Mouse (Mus musculus) limb, embryonic 11.5 days (tissue): ENCODE measurements around the gene Usp20. TPM values are rescaled to one million over a fixed set of nuclear protein-coding genes. Genes with fewer than 3 reads are reported as not detected.
A peak's percentile ranks its signal among the peaks of the same experiment; 100 is the strongest.

Experiments used
- ATAC-seq: fragments of 200-750 bp; cut with Nextera tagmentation; 2 replicates; pipeline ENCODE4 v1.8.0; 2017; ENCODE audit warnings: low read depth; ENCODE audit not compliant: insufficient number of reproducible peaks, low FRiP score, low TSS enrichment
- DNase-seq: peaks from one replicate; pipeline ENCODE4 v3.0.0-alpha.2; 2015; ENCODE audit warnings: low spot score
- H3K27ac ChIP-seq: fragments of 300-500 bp; sonication (generic); replicated peaks from 2 replicates; pipeline ENCODE4 v1.5.1; 2014; ENCODE audit warnings: low read depth, mild to moderate bottlenecking, low read length
- H3K27me3 ChIP-seq: fragments of 300-500 bp; sonication (generic); 2 replicates; pipeline ENCODE4 v1.6.1; 2014; ENCODE audit warnings: mild to moderate bottlenecking, low read length, mixed read lengths; ENCODE audit not compliant: control insufficient read depth, insufficient read depth
- H3K36me3 ChIP-seq: fragments of 300-500 bp; sonication (generic); 2 replicates; pipeline ENCODE4 v1.6.1; 2014; ENCODE audit warnings: mild to moderate bottlenecking, low read length, moderate library complexity, mixed read lengths; ENCODE audit not compliant: control insufficient read depth, insufficient read depth
- H3K4me1 ChIP-seq: fragments of 300-500 bp; sonication (generic); 2 replicates; pipeline ENCODE4 v1.6.1; 2014; ENCODE audit warnings: low read length, mixed read lengths; ENCODE audit not compliant: control insufficient read depth, insufficient read depth
- H3K4me2 ChIP-seq: fragments of 300-500 bp; sonication (generic); 2 replicates; pipeline ENCODE4 v1.6.1; 2014; ENCODE audit warnings: low read depth, mild to moderate bottlenecking, moderate library complexity; ENCODE audit not compliant: severe bottlenecking
- H3K4me3 ChIP-seq: fragments of 300-500 bp; sonication (generic); 2 replicates; pipeline ENCODE4 v1.5.1; 2014; ENCODE audit warnings: low read depth, low read length
- H3K9ac ChIP-seq: fragments of 300-500 bp; sonication (generic); 2 replicates; pipeline ENCODE4 v1.6.1; 2014; ENCODE audit warnings: mild to moderate bottlenecking, low read length
- H3K9me3 ChIP-seq: fragments of 300-500 bp; sonication (generic); 2 replicates; pipeline ENCODE4 v1.6.1; 2016; ENCODE audit warnings: low read length; ENCODE audit not compliant: control insufficient read depth
- WGBS: fragments of 180-500 bp; shearing (Covaris S2); extraction: QIAGEN DNeasy Blood & Tissue Kit; methylation state at CpG from one replicate; pipeline ENCODE4 v1.1.7; 2014; 5-methylcytosine and 5-hydroxymethylcytosine counted together
- polyA plus RNA-seq: library from polyadenylated mRNA; unstranded; fragments of >200 nt; fragmentation: Nextera tagmentation; extraction: Ambion mirVana; gene quantifications from 2 replicates; pipeline ENCODE4 v1.2.1, GENCODE M21; 2014

Usp20 gene
- polyA plus RNA-seq, 1 experiment from 2014 or later, result 9.6 TPM

DNA sequence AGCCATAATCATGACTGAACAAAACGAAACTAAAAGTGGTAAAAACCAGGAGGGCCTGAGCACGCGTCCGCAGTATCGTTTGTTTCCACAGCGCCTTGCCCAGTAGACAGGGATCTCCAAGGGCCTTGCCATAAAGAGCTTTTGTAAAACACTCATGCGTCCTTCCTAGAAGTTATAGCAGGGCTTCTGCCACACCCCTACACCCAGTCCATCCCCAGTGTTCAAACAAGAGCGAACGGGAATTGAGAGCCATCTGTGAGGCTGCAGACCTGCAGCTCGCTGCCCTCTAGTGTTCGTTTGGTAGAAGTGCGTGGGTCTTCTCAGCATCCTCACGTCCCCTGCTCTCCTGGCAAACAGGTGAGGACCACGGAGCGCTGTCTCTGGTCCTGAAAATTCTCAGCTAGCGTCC lies 39.5 kb upstream of the Usp20 start:
- DNase-seq (peak; percentile 86), ATAC-seq (0 out of 2 replicates have a peak, but pooled peaks have one; percentile 17)
- no peaks in the 10 kb centered on the region for H3K9me3 ChIP-seq
- H3K27ac ChIP-seq, result no peak overlapping the region
- no peaks in the 10 kb centered on the region for H3K4me1 ChIP-seq
- WGBS, result 30% methylated on average over 16 of the region's 16 CpGs
- H3K27me3 ChIP-seq, result no peaks in the 10 kb centered on the region
- no peak overlapping the region; the same call in 1 of the 2 replicates for H3K4me3 ChIP-seq
- H3K9ac ChIP-seq, result no peak overlapping the region
- H3K4me2 ChIP-seq, result no peak overlapping the region
- H3K36me3 ChIP-seq, result no peaks in the 10 kb centered on the region

DNA sequence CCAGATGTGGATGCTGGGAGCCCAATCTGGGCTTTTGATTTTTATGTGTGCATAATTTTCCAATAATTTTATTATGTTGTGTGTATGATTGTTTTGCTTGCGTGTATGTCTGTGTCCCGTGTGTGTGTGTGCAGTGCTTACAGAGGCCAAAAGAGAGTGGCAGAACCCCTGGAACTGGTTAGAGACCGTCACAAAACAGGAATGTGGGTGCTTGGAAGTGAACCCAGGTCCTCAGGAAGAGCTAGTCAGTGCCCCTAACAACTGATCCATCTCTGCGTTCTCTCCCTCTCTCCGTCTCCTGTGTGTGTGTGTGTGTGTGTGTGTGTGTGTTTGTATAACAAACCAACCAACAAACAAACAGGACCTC lies 29.6 kb upstream of the Usp20 start:
- Histone ChIP-seq H3K27ac (no peak overlapping the region; the same call in 1 of the 2 replicates), H3K4me1 (peaks cover 10% of the 10 kb centered on the region), H3K9me3 (no peaks in the 10 kb centered on the region), H3K27me3 (no peaks in the 10 kb centered on the region), H3K36me3 (peaks cover 13% of the 10 kb centered on the region), H3K9ac (peak overlapping the region; percentile 84), H3K4me3 (peak overlapping the region; percentile 78), H3K4me2 (peak overlapping the region; percentile 78; the same call in 1 of the 2 replicates)
- ATAC-seq (no peak; the same call in 1 of the 2 replicates), DNase-seq (no peak)
- WGBS, result 29% methylated on average over 5 of the region's 5 CpGs

DNA sequence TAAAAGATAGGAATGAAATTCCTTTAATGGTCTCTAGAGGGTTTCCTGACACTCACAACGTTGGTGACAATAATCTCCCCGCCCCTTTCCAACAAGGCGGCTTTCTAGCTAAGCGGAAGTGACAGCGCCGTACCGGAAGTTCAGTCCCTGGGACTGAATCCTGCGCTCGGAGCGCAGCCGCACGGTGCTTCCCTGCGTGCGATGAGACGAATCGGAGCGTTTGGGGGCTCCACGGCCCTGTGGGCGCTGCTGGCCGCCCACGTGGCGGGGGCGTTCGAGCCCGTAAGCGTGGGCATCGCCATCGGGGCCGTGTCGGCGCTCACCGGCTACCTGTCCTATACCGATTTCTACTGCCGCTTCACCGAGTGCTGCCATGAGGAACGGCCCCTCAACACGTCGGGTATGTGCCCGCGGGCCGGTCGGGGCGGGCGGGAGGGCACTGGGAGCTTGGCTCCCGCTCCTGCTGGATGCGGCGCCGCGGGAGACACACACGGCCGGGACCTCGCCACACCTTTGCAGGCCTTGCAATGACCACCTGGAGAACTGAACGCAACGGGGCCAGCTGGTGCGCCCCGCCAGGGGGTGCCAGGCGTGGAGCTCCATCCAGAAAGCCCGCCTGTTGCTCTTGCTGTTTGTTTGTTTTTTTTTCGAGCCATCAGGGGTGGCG lies 29.1 kb upstream of the Usp20 start, which contains the start of gene Tor1b:
Gene Tor1b, plus strand, starts transcription at position 136 of the 667 bp plus-strand sequence.
- Histone ChIP-seq H3K4me3 (peak within 1 kb of the TSS; percentile 78), H3K9ac (peak within 1 kb of the TSS; percentile 84), H3K4me2 (peak within 1 kb of the TSS; percentile 78), H3K9me3 (no peaks in the 10 kb centered on the region), H3K4me1 (peaks cover 10% of the 10 kb centered on the region), H3K36me3 (peaks cover 18% of the 10 kb centered on the region), H3K27me3 (no peaks in the 10 kb centered on the region), H3K27ac (peak within 1 kb of the TSS; percentile 32)
- ATAC-seq, result peak; percentile 77; the same call in 1 of the 2 replicates
- WGBS, result under 1% methylated on average over 60 of the region's 60 CpGs
- DNase-seq, result peak; percentile 90

DNA sequence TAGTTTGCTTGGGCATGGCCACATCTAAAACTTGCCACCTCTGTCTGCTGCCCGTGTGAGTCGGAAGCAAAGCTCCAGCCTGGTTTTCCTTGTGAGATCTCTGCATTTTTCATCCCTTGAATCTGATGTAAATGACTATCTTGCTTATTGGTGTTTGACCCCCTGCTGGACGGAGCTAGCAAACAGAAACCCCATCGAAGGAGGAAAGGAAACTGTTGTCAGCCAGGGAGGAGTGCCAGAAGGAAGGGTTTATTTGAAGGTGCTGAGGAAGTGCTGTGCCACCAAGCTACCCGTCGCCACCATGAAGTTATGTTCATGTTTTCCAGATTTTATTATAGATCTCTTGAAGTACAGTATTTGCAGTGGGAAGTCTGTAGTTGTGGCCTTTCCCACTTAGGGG lies 27.3 kb upstream of the Usp20 start:
- no peak overlapping the region for H3K9ac ChIP-seq
- WGBS, result 77% methylated on average over 6 of the region's 6 CpGs

DNA sequence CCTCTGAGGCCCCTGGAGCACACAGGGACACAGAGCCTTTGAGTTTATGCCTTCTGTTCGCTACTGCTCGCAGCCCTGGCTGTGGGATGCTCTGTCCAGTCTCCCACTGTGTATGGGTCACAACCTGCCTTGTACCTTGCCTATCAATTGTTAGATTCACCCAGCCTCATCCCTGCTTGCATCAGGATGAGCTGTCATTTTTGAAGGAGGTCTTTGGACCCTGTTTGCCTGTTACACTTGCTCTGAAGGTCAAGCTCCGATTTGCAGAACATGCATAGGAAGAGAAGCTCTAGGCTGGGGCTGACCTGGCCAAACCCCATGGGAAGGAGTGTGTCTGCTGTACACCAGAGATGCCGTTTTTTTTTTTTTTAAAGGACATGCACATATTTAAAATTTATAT lies 24.6 kb upstream of the Usp20 start:
- DNase-seq, result no peak
- Histone ChIP-seq H3K36me3 (peaks cover 40% of the 10 kb centered on the region), H3K27ac (no peak overlapping the region), H3K4me2 (no peak overlapping the region), H3K4me3 (no peak overlapping the region), H3K27me3 (no peaks in the 10 kb centered on the region), H3K9ac (no peak overlapping the region), H3K4me1 (peaks cover 8% of the 10 kb centered on the region), H3K9me3 (no peaks in the 10 kb centered on the region)
- ATAC-seq, result no peak
- 85% methylated on average over 4 of the region's 4 CpGs for WGBS

More for the DNA sequence above, 27.3 kb upstream of the Usp20 start:
- Histone ChIP-seq H3K4me2 (0 out of 2 replicates have a peak overlapping the region, but pooled peaks have one; percentile 5), H3K4me1 (peaks cover 10% of the 10 kb centered on the region), H3K9me3 (no peaks in the 10 kb centered on the region), H3K27ac (no peak overlapping the region), H3K36me3 (peaks cover 27% of the 10 kb centered on the region), H3K27me3 (no peaks in the 10 kb centered on the region), H3K4me3 (no peak overlapping the region)
- no peak for ATAC-seq
- DNase-seq, result no peak

DNA sequence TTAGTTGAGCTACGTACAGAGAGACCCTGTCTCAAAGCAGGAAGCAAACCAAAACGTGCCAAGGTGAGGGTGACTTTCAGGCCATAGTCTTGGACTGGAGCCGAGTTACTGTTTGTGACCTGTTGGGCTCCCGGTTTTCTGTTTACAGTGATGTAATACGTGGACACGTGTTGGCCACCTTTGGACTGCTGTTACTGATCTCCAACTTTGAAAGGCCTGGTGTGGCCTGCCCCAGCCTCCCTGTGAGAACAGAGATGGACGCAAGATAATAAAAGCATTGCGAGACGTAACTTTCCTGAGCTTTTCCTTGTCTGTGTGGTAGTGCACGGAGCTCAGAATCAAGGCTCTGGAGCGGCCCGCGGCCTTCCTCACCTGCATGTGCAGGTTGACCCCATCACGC lies 23.4 kb upstream of the Usp20 start:
- Histone ChIP-seq H3K4me1 (peaks cover 5% of the 10 kb centered on the region), H3K9ac (no peak overlapping the region), H3K36me3 (peaks cover 50% of the 10 kb centered on the region), H3K4me3 (no peak overlapping the region), H3K27me3 (no peaks in the 10 kb centered on the region), H3K4me2 (no peak overlapping the region), H3K9me3 (no peaks in the 10 kb centered on the region), H3K27ac (no peak overlapping the region)
- no peak for ATAC-seq
- no peak for DNase-seq
- WGBS, result 91% methylated on average over 14 of the region's 14 CpGs

DNA sequence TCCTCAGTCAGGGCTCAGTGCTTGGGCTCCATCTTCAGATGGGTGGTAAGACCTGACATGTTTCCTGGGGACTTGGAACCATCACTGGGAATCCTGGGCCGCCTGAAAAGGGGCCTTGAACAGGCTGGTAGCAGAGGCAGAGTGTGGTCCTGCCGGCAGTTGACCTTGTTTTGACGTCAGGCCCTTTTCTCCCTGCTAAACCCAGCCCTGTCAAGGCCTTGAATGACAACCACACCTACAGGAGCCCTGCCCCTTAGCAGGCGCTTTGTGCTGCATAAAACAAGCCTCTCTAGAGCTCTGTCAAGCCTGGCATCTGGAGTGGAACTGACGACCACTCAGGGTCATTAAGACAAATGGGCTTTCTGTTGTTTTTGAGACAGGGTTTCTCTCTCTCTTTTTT lies 22.2 kb upstream of the Usp20 start:
- Histone ChIP-seq H3K27ac (no peak overlapping the region), H3K4me2 (no peak overlapping the region), H3K9me3 (no peaks in the 10 kb centered on the region), H3K4me3 (no peak overlapping the region), H3K9ac (no peak overlapping the region), H3K36me3 (peaks cover 52% of the 10 kb centered on the region), H3K27me3 (no peaks in the 10 kb centered on the region), H3K4me1 (no peaks in the 10 kb centered on the region)
- WGBS, result 55% methylated on average over 5 of the region's 5 CpGs
- DNase-seq, result no peak
- ATAC-seq, result no peak

DNA sequence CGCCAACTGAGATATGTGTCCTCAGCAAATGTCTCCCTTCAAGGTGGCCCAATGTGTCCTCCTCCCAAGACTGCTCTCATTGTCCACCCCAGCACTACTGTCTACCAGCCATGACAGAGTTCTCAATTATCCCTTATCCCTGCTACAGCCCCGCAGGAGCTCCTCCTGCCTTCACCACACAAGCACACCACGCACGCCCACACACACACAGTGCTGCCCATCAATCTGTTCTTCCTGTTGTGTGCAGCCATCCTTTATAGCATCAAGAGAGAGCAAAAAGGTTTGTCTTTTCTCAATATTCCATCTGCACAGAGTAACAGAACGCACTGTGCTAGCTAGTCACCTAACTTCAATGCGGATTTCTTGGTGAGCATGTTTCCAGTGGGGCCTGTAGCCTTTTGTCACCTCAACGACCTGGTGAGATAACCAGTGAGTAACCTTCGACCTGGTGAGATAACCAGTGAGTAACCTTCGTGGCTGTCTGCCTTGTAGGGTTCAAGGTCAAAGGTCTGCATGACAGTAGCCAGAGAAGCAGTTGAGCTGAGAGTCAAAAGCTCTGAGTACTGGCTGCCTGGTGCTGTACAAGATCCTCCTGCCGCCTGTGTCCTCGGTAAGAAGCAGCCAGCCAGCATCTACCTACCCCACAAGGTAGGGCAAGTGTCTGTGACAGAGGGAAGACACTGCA lies 19.4 kb upstream of the Usp20 start:
- WGBS, result 89% methylated on average over 11 of the region's 11 CpGs
- DNase-seq (no peak), ATAC-seq (no peak)
- H3K9me3 ChIP-seq, result no peaks in the 10 kb centered on the region
- no peaks in the 10 kb centered on the region for H3K27me3 ChIP-seq
- no peak overlapping the region for H3K4me2 ChIP-seq
- no peak overlapping the region for H3K9ac ChIP-seq
- no peak overlapping the region for H3K27ac ChIP-seq
- H3K4me3 ChIP-seq, result no peak overlapping the region
- H3K36me3 ChIP-seq, result peaks cover 39% of the 10 kb centered on the region
- peaks cover 8% of the 10 kb centered on the region for H3K4me1 ChIP-seq
